Mouse (Mus musculus): ENCODE data around the gene Ttll5.

GRCm38 (mm10) chr12:86051477-86051876, 227.0 kb downstream of the Ttll5 start:
- TF ChIP-seq CTCF (IDR thresholded peaks at IDR 0.05; ENCODE audit: borderline replicate concordance, extremely low read depth, insufficient read depth, insufficient read length) (no peak), POLR2A (IDR thresholded peaks at IDR 0.05; ENCODE audit: borderline replicate concordance, extremely low read depth, insufficient read depth, insufficient read length, poor library complexity, severe bottlenecking) (no peak)

All from brain, embryonic 14.5 days (tissue).